Mouse (Mus musculus) adrenal gland (tissue): ENCODE measurements around the gene Tkt.

Experiments
- intact Hi-C: fragments of 180-260 bp; cut with DNase I; formaldehyde crosslinking; loops from one replicate; pipeline ENCODE4 v1.15.1; 2025

Tkt gene

DNA sequence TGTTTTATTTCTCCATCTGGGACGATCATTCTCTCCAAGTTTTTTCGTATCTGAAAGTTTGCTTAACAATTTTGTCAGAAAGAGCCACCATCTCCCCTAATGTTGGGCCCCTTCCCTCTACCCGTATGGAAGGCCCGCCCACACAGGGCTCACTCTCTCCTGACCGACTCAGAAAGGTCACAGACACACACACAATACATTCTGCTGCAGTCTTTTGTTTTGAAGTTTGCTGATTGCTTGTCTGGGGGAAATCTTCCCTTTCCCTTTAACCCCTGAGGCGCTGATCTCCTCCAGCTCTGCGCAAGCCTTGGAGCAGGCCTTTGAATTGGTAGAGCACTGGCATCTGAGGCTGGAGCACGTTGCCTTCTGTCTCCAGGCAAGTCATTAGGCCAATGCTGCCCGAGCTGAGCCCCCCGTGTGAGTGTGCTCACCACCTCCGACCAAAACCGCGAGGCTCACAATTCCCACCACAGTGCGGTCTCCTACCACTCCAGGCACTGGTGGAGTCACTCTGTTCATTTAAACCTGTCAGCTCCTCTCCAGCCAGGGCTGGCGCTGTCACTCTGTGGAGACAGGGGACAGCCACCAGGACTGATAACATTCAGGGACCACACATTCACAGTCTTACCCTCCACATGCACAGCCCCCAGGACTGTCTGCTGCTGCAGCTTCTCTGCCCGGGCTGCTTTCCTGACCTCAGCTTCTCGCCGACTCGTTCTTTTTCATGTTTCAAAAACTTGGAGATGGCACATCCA, 36.5 kb downstream of the Tkt start:
- intact Hi-C loops, result no loop called here

GRCm38 (mm10) chr14:30585323-30585722, 37.2 kb downstream of the Tkt start:
- intact Hi-C loops, result no loop called here

DNA sequence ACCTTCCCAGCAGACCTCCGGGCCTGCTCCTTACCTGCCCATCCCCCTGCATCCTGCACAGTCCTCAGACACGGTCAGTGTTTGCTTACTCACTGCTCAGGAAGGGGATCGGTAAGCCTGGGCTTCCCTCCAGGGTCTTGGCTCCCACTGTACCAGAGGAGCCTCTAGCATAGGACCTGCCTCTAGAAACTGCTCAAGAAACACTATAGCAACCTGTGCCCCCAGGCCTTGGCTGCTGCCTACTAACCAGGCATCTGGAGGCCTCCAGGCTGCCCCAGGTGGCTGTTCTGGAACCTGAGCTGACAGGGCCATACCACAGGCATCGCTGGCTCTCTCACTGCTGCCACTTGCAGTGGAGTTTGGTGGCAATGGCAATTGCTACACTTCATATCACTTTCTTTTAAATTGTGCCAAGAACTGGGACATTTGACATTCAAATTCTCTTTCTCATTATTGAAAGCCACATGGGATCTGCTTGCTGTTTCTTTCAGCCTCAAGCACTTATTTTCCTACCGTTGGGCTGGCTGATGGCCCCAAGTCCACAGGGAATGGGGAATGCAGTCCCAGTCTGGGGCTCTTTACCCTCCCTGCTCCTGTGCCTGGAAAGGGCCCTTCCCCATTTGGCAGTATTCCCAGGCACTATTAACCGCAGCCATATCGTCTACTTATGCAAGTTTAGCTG, 38.8 kb downstream of the Tkt start:
- intact Hi-C loops, result no loop called here

GRCm38 (mm10) chr14:30590041-30590645, 42.0 kb downstream of the Tkt start:
- intact Hi-C loops, result loop anchor here (2.0 to 5.0 kb wide), 2 partner anchors 61 to 82 kb away; no protein-coding TSS in a partner anchor

DNA sequence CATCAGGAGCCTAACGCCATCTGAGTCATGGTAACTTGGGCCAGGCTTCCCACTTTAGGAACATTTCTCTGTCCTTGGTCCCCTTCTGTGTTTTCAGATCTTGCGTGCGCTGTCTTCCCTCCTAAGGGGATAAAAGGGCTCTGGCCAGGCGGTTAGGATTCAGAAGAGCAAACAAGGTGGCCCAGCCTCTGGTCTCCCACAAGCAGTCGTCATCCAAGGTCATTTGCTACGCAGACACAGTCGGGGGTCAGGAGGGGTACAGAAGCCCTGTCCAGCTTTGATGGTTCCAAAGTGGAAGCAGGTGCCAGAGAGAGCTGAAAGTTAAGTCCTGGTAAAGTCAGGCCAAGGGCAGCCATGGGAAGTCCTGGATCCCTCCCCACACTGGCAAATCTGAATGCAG, 42.8 kb downstream of the Tkt start:
- intact Hi-C loops, result loop anchor here (2.0 to 5.0 kb wide), 2 partner anchors 60 to 81 kb away; no protein-coding TSS in a partner anchor

GRCm38 (mm10) chr14:30591417-30591816, 43.3 kb downstream of the Tkt start:
- intact Hi-C loops, result loop anchor here (2.0 to 5.0 kb wide), 2 partner anchors 59 to 81 kb away; no protein-coding TSS in a partner anchor

DNA sequence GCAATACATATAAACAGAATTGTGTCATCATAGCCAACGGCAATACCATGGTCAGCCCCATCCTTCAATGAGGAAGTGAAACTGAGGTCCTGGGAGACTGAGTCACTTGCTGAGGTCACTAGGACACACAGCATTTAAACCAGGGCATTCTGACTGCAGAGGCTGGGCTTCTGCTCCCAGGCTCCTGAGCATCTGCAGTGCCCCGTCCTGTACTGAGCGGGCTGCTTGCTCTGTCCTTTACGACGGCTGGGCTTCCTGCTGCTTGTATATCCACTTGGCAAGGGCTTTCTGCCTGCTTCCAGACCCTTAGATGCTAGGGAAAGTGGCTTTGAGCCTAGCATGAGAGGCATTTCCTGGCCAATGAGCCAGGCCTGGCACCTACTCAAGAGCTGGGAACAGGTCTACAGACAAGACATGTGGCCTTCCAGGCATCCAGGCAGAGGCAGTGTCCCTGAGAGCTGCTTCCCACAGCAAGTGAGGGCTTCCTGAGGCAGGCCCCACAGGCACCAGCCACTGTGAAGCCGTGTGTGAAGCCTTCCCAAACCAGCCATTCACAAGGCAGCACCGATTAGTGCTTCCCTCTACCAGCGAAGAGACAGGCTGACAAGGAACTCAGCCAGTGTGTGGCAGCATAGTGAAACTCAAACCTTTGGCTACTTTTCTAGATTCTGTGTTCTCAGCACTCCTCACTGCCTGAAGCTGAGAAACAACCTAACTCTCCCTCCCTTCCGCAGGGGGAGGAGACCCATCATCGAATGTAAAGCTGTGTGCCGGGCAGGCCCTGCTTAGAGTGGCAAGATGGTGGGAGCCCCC, 45.3 kb downstream of the Tkt start:
- intact Hi-C loops, result loop anchor here (5.0 kb wide), 1 partner anchor 79 kb away; no protein-coding TSS in a partner anchor

- intact Hi-C loops, result loop anchor here (5.0 kb wide), 1 partner anchor 78 kb away; no protein-coding TSS in a partner anchor
Measured at GRCm38 (mm10) chr14:30594092-30594695, 46.0 kb downstream of the Tkt start.

GRCm38 (mm10) chr14:30595576-30596313, 47.6 kb downstream of the Tkt start:
- intact Hi-C loops, result no loop called here

GRCm38 (mm10) chr14:30596407-30596806, 48.2 kb downstream of the Tkt start:
- intact Hi-C loops, result no loop called here

GRCm38 (mm10) chr14:30597142-30597541, 49.0 kb downstream of the Tkt start:
- intact Hi-C loops, result no loop called here

GRCm38 (mm10) chr14:30606817-30607216, 58.7 kb downstream of the Tkt start:
- intact Hi-C loops, result no loop called here

DNA sequence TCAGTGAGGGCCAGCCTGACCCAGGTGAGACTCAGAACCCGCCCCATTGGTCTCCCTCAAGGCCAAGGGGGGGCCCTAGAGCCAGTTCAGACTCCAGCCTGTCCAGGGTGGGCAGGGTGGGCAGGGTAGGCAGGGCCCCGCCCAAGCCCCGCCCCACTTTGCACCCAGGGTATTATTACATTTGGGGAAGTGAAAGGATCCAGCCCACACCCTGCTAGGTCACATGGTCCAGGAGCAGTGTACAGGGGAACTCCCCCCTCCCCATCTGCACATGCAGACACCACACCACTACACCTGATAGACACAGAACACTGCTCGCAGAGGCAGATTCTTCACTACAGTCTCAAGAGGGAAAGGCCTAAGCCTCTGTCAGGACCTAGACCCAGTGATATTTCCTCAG, 59.5 kb downstream of the Tkt start:
- intact Hi-C loops, result no loop called here

DNA sequence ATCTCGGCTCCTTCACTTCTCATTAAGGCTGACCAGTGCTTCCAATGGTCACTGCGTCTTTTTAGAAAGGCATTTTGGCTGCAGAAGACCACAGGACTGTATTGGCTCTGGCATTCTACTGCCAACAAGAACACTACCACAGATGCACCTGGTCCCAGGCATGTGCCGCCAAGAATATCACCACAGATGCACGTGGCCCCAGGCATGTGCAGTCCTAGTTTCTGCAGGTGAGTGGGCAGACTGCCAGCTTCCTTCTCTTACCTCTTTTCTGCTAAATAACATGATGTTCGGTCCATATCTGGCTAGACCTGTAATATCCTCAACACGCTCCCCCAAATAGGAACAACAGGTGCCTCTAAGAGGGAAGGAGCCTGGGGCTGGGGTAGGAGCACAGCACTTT, 60.0 kb downstream of the Tkt start:
- intact Hi-C loops, result no loop called here

DNA sequence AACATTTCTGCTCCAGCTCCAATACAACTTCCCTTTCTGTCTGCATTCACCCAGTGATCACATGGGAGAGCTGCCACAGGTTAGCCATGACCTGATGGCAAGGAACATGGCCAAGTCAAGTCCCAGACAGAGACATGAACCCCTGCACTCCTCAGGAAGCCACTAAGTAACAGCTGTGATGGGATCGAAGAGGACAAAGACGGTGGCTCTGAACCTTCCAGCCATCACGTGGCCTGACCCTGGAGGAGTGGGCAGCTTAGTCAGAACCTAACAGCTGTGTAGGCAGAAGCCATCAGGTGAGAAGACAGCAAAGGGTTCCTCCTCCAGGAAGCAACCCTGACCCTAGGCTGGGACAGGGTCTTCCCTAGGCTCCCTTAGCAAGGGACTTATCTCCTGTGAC, 61.3 kb downstream of the Tkt start:
- intact Hi-C loops, result no loop called here

- intact Hi-C loops, result loop anchor here (5.0 kb wide), 1 partner anchor 37 kb away; no protein-coding TSS in a partner anchor
Measured at GRCm38 (mm10) chr14:30610304-30610703, 62.1 kb downstream of the Tkt start.

- intact Hi-C loops, result loop anchor here (5.0 kb wide), 1 partner anchor 36 kb away; no protein-coding TSS in a partner anchor
Measured at GRCm38 (mm10) chr14:30610940-30611339, 62.8 kb downstream of the Tkt start.

- intact Hi-C loops, result loop anchor here (5.0 kb wide), 1 partner anchor 35 kb away; no protein-coding TSS in a partner anchor
Measured at GRCm38 (mm10) chr14:30612523-30612922, 64.4 kb downstream of the Tkt start.

DNA sequence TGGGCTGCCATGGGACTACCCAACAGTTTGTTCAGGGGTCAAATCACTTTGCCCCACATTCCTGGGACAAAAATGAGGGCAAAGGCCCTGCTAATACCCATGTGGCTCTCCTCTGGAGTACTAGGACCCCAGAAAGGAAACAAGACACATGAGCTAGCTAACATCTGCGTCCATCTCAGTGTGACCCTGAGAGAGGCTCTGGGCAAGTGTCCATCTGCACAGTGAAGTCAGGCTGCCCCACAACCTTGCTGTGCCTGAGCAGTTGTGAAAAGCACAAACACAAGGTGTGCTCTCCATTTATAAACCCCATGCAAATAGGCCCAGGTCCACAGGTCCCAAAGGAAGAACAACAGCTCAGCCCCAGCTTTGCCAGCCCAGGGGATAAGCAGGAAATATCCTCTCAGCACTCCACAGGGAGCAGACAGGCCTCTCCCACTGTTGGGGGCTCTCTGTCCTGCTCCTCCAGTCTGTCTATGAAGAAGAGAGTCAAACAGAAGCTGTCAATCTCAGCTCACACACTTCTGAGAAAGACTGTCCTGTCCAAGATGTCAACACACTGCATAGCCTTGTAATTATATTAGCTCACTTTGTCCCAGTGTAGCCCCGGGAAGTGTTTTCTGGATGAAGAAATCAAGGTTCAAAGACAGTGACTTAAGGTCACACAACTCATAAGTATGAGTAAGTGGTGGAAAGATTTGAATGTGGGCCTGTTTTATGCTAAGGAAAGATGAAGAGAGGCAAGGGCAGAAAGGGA, 65.0 kb downstream of the Tkt start:
- intact Hi-C loops, result loop anchor here (5.0 kb wide), 1 partner anchor 34 kb away; no protein-coding TSS in a partner anchor
